Mouse (Mus musculus) kidney, embryonic 15.5 days (tissue): ENCODE results near the gene Gm47283. TPM values are rescaled to one million over a fixed set of nuclear protein-coding genes. Genes with fewer than 3 reads are reported as not detected.
"Not testable (repeated sequence)": the region's sequence is repeated elsewhere in the genome, so short reads cannot be mapped to it uniquely, and the experiment has no call there.

Experiments
- ATAC-seq: fragments of 200-750 bp; cut with Nextera tagmentation; replicated peaks from 2 replicates; pipeline ENCODE4 v1.8.0; 2017; ENCODE audit warnings: moderate TSS enrichment; ENCODE audit not compliant: low FRiP score
- H3K27ac ChIP-seq: fragments of 300-500 bp; sonication (generic); 2 replicates; pipeline ENCODE4 v1.5.1; 2015; ENCODE audit warnings: mild to moderate bottlenecking, inconsistent platforms
- H3K27me3 ChIP-seq: fragments of 300-500 bp; sonication (generic); 2 replicates; pipeline ENCODE4 v1.6.1; 2015; ENCODE audit warnings: inconsistent platforms
- H3K36me3 ChIP-seq: fragments of 300-500 bp; sonication (generic); 2 replicates; pipeline ENCODE4 v1.6.1; 2015; ENCODE audit warnings: inconsistent platforms
- H3K4me1 ChIP-seq: fragments of 300-500 bp; sonication (generic); 2 replicates; pipeline ENCODE4 v1.6.1; 2015; ENCODE audit warnings: inconsistent platforms
- H3K4me2 ChIP-seq: fragments of 300-500 bp; sonication (generic); 2 replicates; pipeline ENCODE4 v1.6.1; 2015; ENCODE audit warnings: moderate library complexity, mild to moderate bottlenecking, inconsistent platforms
- H3K4me3 ChIP-seq: fragments of 300-500 bp; sonication (generic); replicated peaks from 2 replicates; pipeline ENCODE4 v1.5.1; 2015; ENCODE audit warnings: mild to moderate bottlenecking, inconsistent platforms
- H3K9ac ChIP-seq: fragments of 300-500 bp; sonication (generic); 2 replicates; pipeline ENCODE4 v1.6.1; 2015; ENCODE audit warnings: mild to moderate bottlenecking, inconsistent platforms
- H3K9me3 ChIP-seq: fragments of 300-500 bp; sonication (generic); replicated peaks from 2 replicates; pipeline ENCODE4 v1.6.1; 2016; ENCODE audit warnings: inconsistent platforms
- WGBS: fragments of 180-500 bp; shearing (Covaris S2); methylation state at CpG from one replicate; pipeline ENCODE4 v1.1.7; 2015; ENCODE audit warnings: mixed read lengths; 5-methylcytosine and 5-hydroxymethylcytosine counted together
- polyA plus RNA-seq: library from polyadenylated mRNA; unstranded; fragments of >200 nt; fragmentation: Nextera tagmentation; extraction: Ambion mirVana; gene quantifications from 2 replicates; pipeline ENCODE4 v1.2.1, GENCODE M21; 2015

Gm47283 gene
- polyA plus RNA-seq, 1 experiment from 2014 or later, result not detected

- not testable (repeated sequence) for H3K4me1 ChIP-seq, H3K9ac ChIP-seq, H3K27me3 ChIP-seq, H3K4me3 ChIP-seq, H3K4me2 ChIP-seq
- Histone ChIP-seq H3K9me3 (peaks cover 51% of the 10 kb centered on the region), H3K27ac (0 out of 2 replicates have a peak overlapping the region, but pooled peaks have one; percentile 6), H3K36me3 (peaks cover 57% of the 10 kb centered on the region)
- ATAC-seq, result 0 out of 2 replicates have a peak, but pooled peaks have one; percentile 10
- WGBS, result 86% methylated on average over 49 of the region's 49 CpGs
Observed at GRCm38 (mm10) chrY:90742261-90743052, 42.1 kb upstream of the Gm47283 start.

GRCm38 (mm10) chrY:90743053-90743810 lies 41.3 kb upstream of the Gm47283 start:
- H3K4me3 ChIP-seq, H3K27ac ChIP-seq, H3K4me2 ChIP-seq, ATAC-seq, H3K27me3 ChIP-seq, H3K9ac ChIP-seq, H3K4me1 ChIP-seq: not testable (repeated sequence)
- Histone ChIP-seq H3K36me3 (peaks cover 57% of the 10 kb centered on the region), H3K9me3 (peaks cover 51% of the 10 kb centered on the region)
- WGBS, result 85% methylated on average over 34 of the region's 46 CpGs

GRCm38 (mm10) chrY:90743811-90744220 lies 40.7 kb upstream of the Gm47283 start:
- no peaks in the 10 kb centered on the region for H3K27me3 ChIP-seq
- H3K36me3 ChIP-seq, result peaks cover 53% of the 10 kb centered on the region
- WGBS, result 100% methylated on average over 2 of the region's 21 CpGs
- H3K27ac ChIP-seq, result 0 out of 2 replicates have a peak overlapping the region, but pooled peaks have one; percentile 68
- no peaks in the 10 kb centered on the region for H3K4me1 ChIP-seq
- peaks cover 51% of the 10 kb centered on the region for H3K9me3 ChIP-seq
- no peak overlapping the region for H3K9ac ChIP-seq
- no peak for ATAC-seq
- no peak overlapping the region for H3K4me3 ChIP-seq
- no peak overlapping the region for H3K4me2 ChIP-seq

- H3K9ac ChIP-seq, H3K4me1 ChIP-seq, H3K27me3 ChIP-seq: not testable (repeated sequence)
- WGBS, result 63% methylated on average over 51 of the region's 51 CpGs
- peak overlapping the region; percentile 68 for H3K27ac ChIP-seq
- H3K4me2 ChIP-seq, result peak overlapping the region; percentile 37
- peaks cover 44% of the 10 kb centered on the region for H3K9me3 ChIP-seq
- H3K36me3 ChIP-seq, result peaks cover 46% of the 10 kb centered on the region
- H3K4me3 ChIP-seq, result peak overlapping the region; percentile 24
- peak; percentile 89 for ATAC-seq
Observed at GRCm38 (mm10) chrY:90744381-90744981, 40.1 kb upstream of the Gm47283 start.

- H3K27me3 ChIP-seq, result not testable (repeated sequence)
- 93% methylated on average over 5 of the region's 5 CpGs for WGBS
Observed at GRCm38 (mm10) chrY:90745256-90745655, 39.3 kb upstream of the Gm47283 start.

GRCm38 (mm10) chrY:90754721-90755120 lies 29.8 kb upstream of the Gm47283 start, which contains the start of gene Gm21860:
Gm21860 (minus strand) TSS chrY:90754821.
- H3K4me1 ChIP-seq, ATAC-seq, H3K4me2 ChIP-seq, H3K4me3 ChIP-seq, H3K27ac ChIP-seq, H3K9me3 ChIP-seq, H3K27me3 ChIP-seq, H3K36me3 ChIP-seq, H3K9ac ChIP-seq: not testable (repeated sequence)
- WGBS, result no CpG with 5 or more reads among the region's 8 CpGs

More at GRCm38 (mm10) chrY:90745256-90745655, 39.3 kb upstream of the Gm47283 start:
- peaks cover 39% of the 10 kb centered on the region for H3K36me3 ChIP-seq
- H3K27ac ChIP-seq, H3K4me3 ChIP-seq, H3K9ac ChIP-seq, ATAC-seq, H3K4me2 ChIP-seq, H3K4me1 ChIP-seq: not testable (repeated sequence)
- H3K9me3 ChIP-seq, result peaks cover 37% of the 10 kb centered on the region

- H3K4me3 ChIP-seq, H3K4me1 ChIP-seq, H3K36me3 ChIP-seq, H3K27me3 ChIP-seq, H3K27ac ChIP-seq, H3K4me2 ChIP-seq, H3K9me3 ChIP-seq, H3K9ac ChIP-seq, ATAC-seq: not testable (repeated sequence)
- WGBS, result no CpG with 5 or more reads among the region's 8 CpGs
Observed at GRCm38 (mm10) chrY:90839077-90839476, 54.5 kb downstream of the Gm47283 start, which contains the start of gene Gm21748. Gm21748 (minus strand) TSS chrY:90839177.

Other genes with a start within 250 kb of the Gm47283 start
- not detected in 2 replicates for gene Gm21860, start 29.9 kb upstream of the Gm47283 start, polyA plus RNA-seq
- not detected in 2 replicates for gene Gm21748, start 54.4 kb downstream of the Gm47283 start, polyA plus RNA-seq